Comparison of ENCODE assay signal across 8 mouse cellular contexts in genomic region chrX:143058829-143059228, GRCm38 (mm10). TPM values are rescaled to one million over a fixed set of nuclear protein-coding genes. Genes with fewer than 3 reads are reported as not detected.
A peak's percentile ranks its signal among the peaks of the same experiment; 100 is the strongest.
DNase-seq lines count a peak whose midpoint lies in the region; ATAC-seq and TF ChIP-seq lines count a peak whose summit lies in the region.

No protein-coding gene starts in this region.

- WGBS in embryonic facial prominence, embryonic 10.5 days = 12% methylated on average over 12 of the region's 12 CpGs
- WGBS in heart, adult 2 months = 16% methylated on average over 12 of the region's 12 CpGs
- 1% methylated on average over 12 of the region's 12 CpGs for WGBS in kidney, adult 2 months
- WGBS in limb, embryonic 13.5 days = 3% methylated on average over 12 of the region's 12 CpGs
- WGBS in midbrain, embryonic 15.5 days = 17% methylated on average over 12 of the region's 12 CpGs

- H3K79me2 ChIP-seq in heart, adult 2 months (replicated peaks; ENCODE audit: control insufficient read depth, insufficient read depth, low read length) = no peaks in the 10 kb centered on the region

- TF ChIP-seq POLR2A in heart, adult 2 months (IDR thresholded peaks at IDR 0.05; ENCODE audit: insufficient read depth, low read depth, low read length) = no peak
- no peak for TF ChIP-seq POLR2A in kidney, adult 2 months (IDR thresholded peaks at IDR 0.05; ENCODE audit: low read depth, low read length)

- H3K4me1 ChIP-seq in embryonic facial prominence, embryonic 10.5 days = peaks cover 7% of the 10 kb centered on the region
- H3K4me1 ChIP-seq in heart, adult 2 months (ENCODE audit: control insufficient read depth, insufficient read depth, low read length) = peaks cover 2% of the 10 kb centered on the region; the same call in 1 of the 2 replicates
- no peaks in the 10 kb centered on the region for H3K4me1 ChIP-seq in kidney, adult 2 months (ENCODE audit: control insufficient read depth, insufficient read depth, low read length)
- H3K4me1 ChIP-seq in limb, embryonic 13.5 days = peaks cover 9% of the 10 kb centered on the region; the same call in 1 of the 2 replicates
- H3K4me1 ChIP-seq in midbrain, embryonic 15.5 days = no peaks in the 10 kb centered on the region

- peak overlapping the region; percentile 57 for H3K4me2 ChIP-seq in limb, embryonic 13.5 days (replicated peaks)
- peak overlapping the region; percentile 36 for H3K4me2 ChIP-seq in midbrain, embryonic 15.5 days

- H3K27ac ChIP-seq in embryonic facial prominence, embryonic 10.5 days (replicated peaks) = no peak overlapping the region
- no peak overlapping the region for H3K27ac ChIP-seq in heart, adult 2 months
- no peak overlapping the region for H3K27ac ChIP-seq in kidney, adult 2 months (ENCODE audit: insufficient read depth, low read depth, low read length)
- no peak overlapping the region for H3K27ac ChIP-seq in limb, embryonic 13.5 days
- no peak overlapping the region for H3K27ac ChIP-seq in midbrain, embryonic 15.5 days

- H3K27me3 ChIP-seq in embryonic facial prominence, embryonic 10.5 days (replicated peaks; ENCODE audit: low read depth, poor library complexity, severe bottlenecking) = peaks cover 69% of the 10 kb centered on the region
- H3K27me3 ChIP-seq in heart, adult 2 months (ENCODE audit: control insufficient read depth, insufficient read depth, low read length) = no peaks in the 10 kb centered on the region
- H3K27me3 ChIP-seq in kidney, adult 2 months (replicated peaks; ENCODE audit: control insufficient read depth, insufficient read depth, low read length) = no peaks in the 10 kb centered on the region
- H3K27me3 ChIP-seq in limb, embryonic 13.5 days = peaks cover 25% of the 10 kb centered on the region; the same call in 1 of the 2 replicates
- H3K27me3 ChIP-seq in midbrain, embryonic 15.5 days (replicated peaks) = peaks cover 17% of the 10 kb centered on the region

- DNase-seq in urinary bladder, adult 18-20 months (ENCODE audit: low spot score in 2 of 2) = peak; percentile 51 to 52
- no peak for DNase-seq in urinary bladder, postnatal 10 days (ENCODE audit: low spot score)
- peak; percentile 85 for DNase-seq in embryonic facial prominence, embryonic 10.5 days (ENCODE audit: low spot score)
- DNase-seq in heart, adult 2 months = peak; percentile 62 to 81
- DNase-seq in kidney, adult 2 months = peak; percentile 53
- peak; percentile 27 to 66 for DNase-seq in spleen, adult 18-20 months

- no peaks in the 10 kb centered on the region for H3K36me3 ChIP-seq in embryonic facial prominence, embryonic 10.5 days (replicated peaks)
- no peaks in the 10 kb centered on the region for H3K36me3 ChIP-seq in heart, adult 2 months (ENCODE audit: control insufficient read depth, insufficient read depth, low read length)
- H3K36me3 ChIP-seq in kidney, adult 2 months (ENCODE audit: control insufficient read depth, insufficient read depth, low read length) = no peaks in the 10 kb centered on the region
- no peaks in the 10 kb centered on the region for H3K36me3 ChIP-seq in limb, embryonic 13.5 days
- H3K36me3 ChIP-seq in midbrain, embryonic 15.5 days (replicated peaks) = no peaks in the 10 kb centered on the region

- peak; percentile 61 for ATAC-seq in limb, embryonic 13.5 days (ENCODE audit: low FRiP score, low read depth)
- ATAC-seq in midbrain, embryonic 15.5 days (replicated peaks) = peak; percentile 83

- peak; percentile 90 for TF ChIP-seq CTCF in heart, adult 2 months (IDR thresholded peaks at IDR 0.05)
- TF ChIP-seq CTCF in kidney, adult 2 months (conservative IDR thresholded peaks at IDR 0.05; ENCODE audit: insufficient read depth, insufficient read length, low read depth, low read length) = peak; percentile 77

- H3K9me3 ChIP-seq in embryonic facial prominence, embryonic 10.5 days = no peaks in the 10 kb centered on the region
- H3K9me3 ChIP-seq in limb, embryonic 13.5 days = no peaks in the 10 kb centered on the region
- H3K9me3 ChIP-seq in midbrain, embryonic 15.5 days = no peaks in the 10 kb centered on the region

- peak overlapping the region; percentile 43 for H3K4me3 ChIP-seq in embryonic facial prominence, embryonic 10.5 days
- no peak overlapping the region for H3K4me3 ChIP-seq in heart, adult 2 months
- no peak overlapping the region for H3K4me3 ChIP-seq in kidney, adult 2 months (ENCODE audit: insufficient read depth, low read depth, low read length)
- H3K4me3 ChIP-seq in limb, embryonic 13.5 days = peak overlapping the region; percentile 26; the same call in 1 of the 2 replicates
- H3K4me3 ChIP-seq in midbrain, embryonic 15.5 days = no peak overlapping the region

- intact Hi-C loops in heart, adult 2 months (cut with DNase I) = loop anchor here (1.0 to 5.0 kb wide), 3 partner anchors 92 to 507 kb away; partner anchors contain the start of gene Ammecr1

- 0 out of 2 replicates have a peak, but pooled peaks have one; percentile 31 for TF ChIP-seq EP300 in heart, adult 2 months (IDR thresholded peaks at IDR 0.05; ENCODE audit: insufficient read depth, low read depth, low read length)

- H3K9ac ChIP-seq in heart, adult 2 months (ENCODE audit: low read depth, low read length) = peak overlapping the region; percentile 57; the same call in 1 of the 2 replicates
- H3K9ac ChIP-seq in limb, embryonic 13.5 days = no peak overlapping the region
- no peak overlapping the region for H3K9ac ChIP-seq in midbrain, embryonic 15.5 days

RNA-seq across cellular contexts. Expression of gene Rtl9, which starts 40.6 kb away (rescaled TPM):
- 0.18 and 0.27 TPM in 2 replicates for polyA plus RNA-seq in embryonic facial prominence, embryonic 10.5 days (2016; fragmentation: Nextera tagmentation; extraction: Ambion mirVana)
- under 1 TPM in 1 of 2 experiments, not detected in 1; 0.23 TPM for total RNA-seq in heart, adult 2 months (2021)
- 0.10 and 0.35 TPM in 2 replicates for polyA plus RNA-seq in heart, adult 2 months (2012; rRNA removed)
- polyA plus RNA-seq in kidney, adult 2 months (2012; rRNA removed) = 0.05 TPM in 2 replicates
- polyA plus RNA-seq in limb, embryonic 13.5 days (2015; fragmentation: Nextera tagmentation; extraction: Ambion mirVana) = 0.41 and 0.60 TPM in 2 replicates
- polyA plus RNA-seq in midbrain, embryonic 15.5 days (2015; fragmentation: Nextera tagmentation; extraction: Ambion mirVana) = 0.59 and 0.72 TPM in 2 replicates

Comparison
In these comparisons a context has a peak if more than half of its experiments do, and no peak if none do; other contexts are left out.
1. H3K4me3 ChIP-seq: peak in embryonic facial prominence, embryonic 10.5 days (single experiment) and limb, embryonic 13.5 days (single experiment); none in heart, adult 2 months (single experiment), kidney, adult 2 months (single experiment) and midbrain, embryonic 15.5 days (single experiment).